Mouse (Mus musculus): Measurements from ENCODE around the gene Glp2r. TPM values are rescaled to one million over a fixed set of nuclear protein-coding genes. Genes with fewer than 3 reads are reported as not detected.
A peak's percentile ranks its signal among the peaks of the same experiment; 100 is the strongest.

The Glp2r gene
- total RNA-seq, 4 experiments from 2014 or later, result 1.7 to 2.2 (median 1.8) TPM

DNA sequence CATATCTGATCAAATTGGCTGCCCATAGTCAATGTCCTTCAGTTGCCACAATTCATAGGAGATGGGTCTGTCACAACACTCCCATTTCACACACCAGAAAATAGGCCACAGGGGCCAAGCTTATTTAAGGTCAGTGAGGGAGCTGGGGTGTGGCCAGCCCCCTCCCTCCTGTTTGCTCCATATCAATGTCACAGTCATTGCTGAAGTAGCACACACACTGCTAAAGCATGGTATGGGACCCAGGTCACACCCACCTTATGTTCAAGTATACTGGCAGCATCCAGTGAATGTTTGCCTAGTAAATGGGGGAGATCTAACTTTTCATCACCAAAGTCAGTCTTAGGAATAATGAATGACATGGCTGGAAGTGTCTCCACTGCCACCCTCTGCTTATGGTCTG, 42.2 kb downstream of the Glp2r start:
- DNase-seq (ENCODE audit: low spot score in 2 of 2), result no peak

DNA sequence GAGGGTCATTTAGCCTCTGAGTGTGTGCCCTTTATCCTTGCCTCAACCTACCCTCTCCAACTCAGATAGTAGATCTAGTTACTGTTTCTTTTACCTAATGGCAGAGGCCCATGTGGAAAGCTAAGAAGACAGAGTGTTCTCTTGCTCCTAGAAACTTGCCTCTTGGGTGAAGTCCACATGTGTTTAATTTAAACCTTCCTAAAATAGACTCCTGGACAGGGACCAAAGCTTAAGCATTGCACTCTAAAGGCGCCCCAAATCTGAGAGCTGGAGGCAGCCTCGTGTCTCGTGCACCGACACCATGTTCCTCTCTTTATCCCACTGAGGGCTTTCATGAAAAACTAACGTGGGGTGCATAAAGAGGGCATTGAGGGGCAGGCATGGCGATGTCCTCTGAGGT, 43.9 kb downstream of the Glp2r start:
- DNase-seq (ENCODE audit: low spot score in 2 of 2), result no peak

DNA sequence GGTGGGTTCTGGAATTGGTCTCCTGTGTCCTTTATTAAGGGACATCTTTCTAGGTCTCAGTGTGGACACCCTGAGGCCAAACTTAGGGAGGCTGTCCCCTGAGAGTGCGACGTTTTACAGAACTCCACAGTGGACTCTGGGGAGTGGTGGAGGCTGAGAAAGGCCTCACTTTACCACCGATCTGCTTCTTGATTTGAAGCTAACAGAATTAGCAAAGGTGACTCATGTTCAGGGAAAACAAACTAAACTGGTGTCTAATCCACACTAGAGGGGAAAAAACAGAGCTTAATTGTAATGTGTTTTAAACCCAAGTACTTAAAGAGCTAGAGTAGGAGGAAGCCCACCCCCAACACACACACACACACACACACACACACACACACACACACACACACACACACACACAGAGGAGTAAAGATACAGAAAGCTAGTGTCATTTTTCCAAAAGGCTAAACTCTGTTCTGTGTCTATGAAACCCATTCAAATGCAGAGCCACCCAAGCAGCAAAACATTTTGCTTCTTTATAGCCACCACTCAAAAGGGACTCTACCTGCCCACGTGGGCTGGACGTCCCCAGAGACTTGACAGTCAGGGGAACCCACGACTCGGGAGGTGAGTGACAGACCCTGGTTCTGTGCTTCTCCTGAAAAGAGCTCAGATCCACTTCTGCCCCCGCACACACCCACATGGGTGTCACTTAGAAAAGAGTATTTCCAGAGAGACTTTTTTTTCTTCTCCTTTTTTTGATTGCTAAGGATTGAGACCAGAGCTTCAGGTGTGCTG, 47.5 kb downstream of the Glp2r start:
- no peak for DNase-seq (ENCODE audit: low spot score in 2 of 2)

DNA sequence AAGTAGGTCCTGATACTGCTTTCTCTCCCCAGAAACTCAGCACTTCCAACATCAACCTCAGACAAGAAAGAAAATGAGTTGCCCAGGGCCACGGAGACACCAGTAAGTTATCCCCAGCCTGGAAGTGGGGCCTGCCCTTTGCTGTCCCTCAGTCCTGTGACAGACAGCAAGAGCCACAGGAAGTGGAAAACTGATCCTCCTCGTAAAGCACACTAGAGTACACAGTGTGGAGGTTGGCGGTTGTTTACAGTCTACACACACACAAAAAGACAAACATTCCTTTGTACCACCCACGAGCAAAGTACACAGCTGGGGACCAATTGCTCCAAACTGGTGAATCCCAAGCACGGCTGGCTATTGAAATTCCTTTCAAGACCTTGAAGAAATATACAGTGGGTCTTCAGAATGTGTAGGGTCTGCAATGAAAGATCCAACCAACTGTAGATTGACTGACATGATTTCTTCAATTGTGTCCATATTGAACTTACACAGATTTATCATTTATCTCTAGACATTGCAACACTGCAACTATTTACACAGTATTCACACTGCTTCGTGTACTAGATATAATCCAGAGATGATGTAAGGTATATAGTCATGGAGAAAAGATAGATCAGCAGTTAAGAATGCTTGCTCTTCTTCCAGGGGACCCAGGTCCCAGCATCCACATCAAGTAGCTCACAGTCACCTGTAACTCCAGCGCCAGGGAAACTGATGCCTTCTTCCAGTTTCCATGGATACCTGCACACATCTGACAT, 48.4 kb downstream of the Glp2r start:
- DNase-seq (ENCODE audit: low spot score in 2 of 2), result no peak

DNA sequence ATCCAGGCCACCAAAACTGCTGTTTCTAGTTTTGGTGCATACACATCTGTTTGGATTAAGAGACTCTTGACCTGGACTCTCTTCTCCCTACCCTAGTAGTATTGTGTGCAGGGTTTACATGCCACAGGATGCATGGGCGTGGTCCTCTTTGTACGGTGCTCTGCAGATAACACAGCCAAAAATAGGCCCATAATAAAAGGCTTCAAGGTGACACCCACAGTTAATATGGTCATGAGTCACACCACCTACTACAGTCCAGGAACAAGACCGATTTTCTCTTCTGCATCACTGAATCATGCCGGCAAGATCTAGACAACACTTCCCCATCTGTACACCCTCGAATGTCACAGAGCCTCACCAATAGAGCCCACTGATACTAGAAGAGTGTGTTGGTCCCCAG, 49.5 kb downstream of the Glp2r start:
- no peak for DNase-seq (ENCODE audit: low spot score in 2 of 2)

DNA sequence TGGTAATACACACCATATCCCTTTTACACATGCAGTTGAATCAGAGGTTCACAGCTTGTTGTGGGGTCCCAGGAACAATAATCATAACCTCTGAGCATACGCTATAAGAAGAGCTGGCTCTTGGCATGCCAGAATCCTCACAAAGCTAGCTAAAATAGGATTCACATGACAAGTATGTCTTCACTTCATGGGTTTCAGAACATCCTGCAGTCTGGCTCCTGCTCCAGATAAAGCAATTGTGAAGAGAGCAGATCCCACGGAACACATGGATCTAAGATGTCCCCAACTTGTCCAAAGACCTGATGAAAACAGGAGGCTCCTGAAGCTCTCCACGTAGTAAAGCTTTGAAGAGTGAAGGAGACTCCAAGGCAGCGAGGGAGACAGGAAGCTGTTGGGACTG, 55.6 kb downstream of the Glp2r start:
- no peak for DNase-seq (ENCODE audit: low spot score in 2 of 2)

DNA sequence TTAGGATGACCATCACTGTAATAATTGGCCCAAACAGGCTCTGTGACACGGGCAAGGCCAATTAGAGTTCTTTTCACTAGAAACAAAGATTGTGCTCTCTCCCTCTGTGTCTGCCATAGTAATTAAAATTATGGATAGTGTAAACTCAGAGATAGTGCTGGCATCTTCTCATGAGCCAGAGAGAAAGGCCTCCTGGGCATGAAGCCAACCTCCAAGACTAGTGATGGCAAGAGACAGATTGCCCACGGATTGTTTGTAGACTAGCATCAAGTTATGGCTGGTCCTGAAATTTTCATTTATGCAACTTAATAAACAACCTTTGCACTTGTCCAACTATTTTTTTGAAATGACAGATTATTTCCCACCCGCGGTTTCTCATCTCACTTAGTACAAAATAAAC, 58.0 kb downstream of the Glp2r start:
- peak; percentile 29 to 58 for DNase-seq (ENCODE audit: low spot score in 2 of 2)

DNA sequence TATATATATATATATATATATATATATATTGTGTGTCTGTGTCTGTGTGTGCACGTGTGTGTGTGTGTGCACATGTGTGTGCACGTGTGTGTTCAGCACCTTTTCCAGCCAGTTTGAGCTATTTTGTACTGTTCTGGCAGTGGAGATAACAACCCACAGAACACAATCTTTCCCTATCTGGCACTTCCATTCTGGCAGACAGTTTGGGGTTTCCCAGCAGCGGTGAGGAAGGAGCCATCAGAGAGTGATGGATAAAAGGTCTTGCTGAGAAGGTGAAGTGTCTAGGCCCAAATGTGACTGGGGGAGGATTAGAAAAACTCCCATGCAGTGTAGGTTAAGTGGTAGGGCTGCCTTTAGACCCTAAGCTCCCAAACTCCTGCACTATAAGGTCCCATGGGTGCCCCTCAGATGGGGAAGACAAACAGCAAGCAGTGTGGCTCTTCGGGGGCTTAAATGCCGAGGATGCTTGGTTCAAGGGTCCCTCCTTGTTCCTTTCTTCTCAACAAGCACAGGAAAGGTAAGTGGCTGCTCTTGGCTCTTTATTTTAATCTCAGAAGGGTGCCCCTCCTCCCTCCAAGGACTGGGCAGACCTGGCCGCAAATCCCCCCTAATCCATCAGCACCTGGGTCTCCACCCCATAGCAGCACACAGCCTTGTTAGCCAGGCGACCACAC, 76.1 kb downstream of the Glp2r start, which contains the start of gene Rcvrn:
Rcvrn (plus strand) TSS at position 624 of the 674 bp plus-strand sequence.
- no peak for DNase-seq (ENCODE audit: low spot score in 2 of 2)

DNA sequence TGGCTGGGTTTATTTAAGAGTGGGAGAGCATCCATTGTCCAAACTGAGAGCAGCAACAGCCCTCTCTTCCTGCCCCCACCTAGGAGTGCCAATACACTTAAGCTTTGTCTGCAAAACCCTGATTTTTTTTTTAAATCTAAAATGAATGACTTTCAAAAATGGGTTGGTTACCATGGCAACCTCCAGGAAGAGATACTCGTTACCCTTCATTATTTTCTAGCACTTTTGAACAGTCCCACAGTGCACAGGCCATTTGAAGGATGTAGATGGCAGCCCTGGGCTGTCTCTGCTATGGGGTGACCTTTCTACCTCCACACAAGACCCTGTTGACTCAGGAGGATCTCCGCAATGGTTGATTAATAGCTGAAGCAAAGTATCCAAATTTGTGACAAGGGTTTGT, 84.8 kb downstream of the Glp2r start:
- no peak for DNase-seq (ENCODE audit: low spot score in 2 of 2)

DNA sequence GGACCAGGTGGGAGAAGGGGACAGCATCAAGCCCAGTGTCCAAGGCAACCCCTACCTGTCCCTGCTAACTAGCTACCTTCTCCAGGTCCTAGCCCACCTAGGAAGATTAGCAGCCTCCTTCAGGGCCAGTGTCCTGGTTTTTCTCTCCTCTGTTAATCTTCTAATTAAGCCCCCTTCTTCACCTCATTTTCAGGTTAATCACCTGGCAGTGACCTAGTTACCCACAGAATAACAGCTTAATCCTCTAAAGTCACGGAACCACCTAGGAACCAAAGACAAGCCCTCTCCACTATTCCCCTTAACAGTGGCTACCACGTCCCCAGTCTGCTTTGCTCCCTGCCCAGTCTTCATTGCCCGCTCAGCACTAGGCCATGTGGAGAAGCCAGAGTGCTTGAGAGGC, 89.1 kb downstream of the Glp2r start:
- no peak for DNase-seq (ENCODE audit: low spot score in 2 of 2)

DNA sequence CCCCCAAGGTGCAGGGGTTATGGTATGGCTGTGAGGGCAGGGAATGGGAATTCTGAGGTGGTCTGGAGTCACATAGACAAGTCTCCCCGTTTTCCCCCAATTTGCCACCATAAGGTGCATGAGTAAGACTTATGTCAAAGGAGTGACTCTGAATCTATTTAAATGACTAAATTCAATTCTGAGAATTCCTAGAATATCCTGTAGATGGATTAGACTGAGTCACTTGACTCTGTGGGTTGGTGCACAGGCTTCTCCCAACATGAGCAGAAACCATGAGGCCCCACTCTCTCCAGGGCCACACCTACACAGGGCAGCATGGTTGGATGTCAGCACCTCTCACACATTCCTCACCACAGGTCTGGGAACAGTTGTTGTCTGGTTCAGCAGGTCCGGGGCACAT, 91.0 kb downstream of the Glp2r start:
- no peak for DNase-seq (ENCODE audit: low spot score in 2 of 2)

DNA sequence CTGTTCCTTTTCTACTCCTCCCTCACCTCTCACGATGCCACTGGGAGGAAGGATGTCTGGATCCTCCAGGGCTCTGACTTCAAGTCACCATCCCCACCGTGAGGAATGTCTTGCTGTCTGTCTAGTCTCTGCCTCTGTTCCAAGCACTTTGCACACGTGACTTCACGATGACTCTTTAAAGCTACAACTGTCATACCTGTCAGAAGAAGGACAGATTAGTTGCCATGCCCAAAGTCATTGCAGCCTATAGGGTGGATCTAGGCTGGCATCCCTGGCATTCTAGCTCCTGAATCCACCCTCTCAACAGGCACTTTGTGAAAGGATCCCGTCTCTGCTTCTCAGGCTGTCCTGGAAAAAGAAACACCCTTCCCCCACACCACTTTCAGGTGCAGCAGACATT, 91.7 kb downstream of the Glp2r start:
- no peak for DNase-seq (ENCODE audit: low spot score in 2 of 2)

DNA sequence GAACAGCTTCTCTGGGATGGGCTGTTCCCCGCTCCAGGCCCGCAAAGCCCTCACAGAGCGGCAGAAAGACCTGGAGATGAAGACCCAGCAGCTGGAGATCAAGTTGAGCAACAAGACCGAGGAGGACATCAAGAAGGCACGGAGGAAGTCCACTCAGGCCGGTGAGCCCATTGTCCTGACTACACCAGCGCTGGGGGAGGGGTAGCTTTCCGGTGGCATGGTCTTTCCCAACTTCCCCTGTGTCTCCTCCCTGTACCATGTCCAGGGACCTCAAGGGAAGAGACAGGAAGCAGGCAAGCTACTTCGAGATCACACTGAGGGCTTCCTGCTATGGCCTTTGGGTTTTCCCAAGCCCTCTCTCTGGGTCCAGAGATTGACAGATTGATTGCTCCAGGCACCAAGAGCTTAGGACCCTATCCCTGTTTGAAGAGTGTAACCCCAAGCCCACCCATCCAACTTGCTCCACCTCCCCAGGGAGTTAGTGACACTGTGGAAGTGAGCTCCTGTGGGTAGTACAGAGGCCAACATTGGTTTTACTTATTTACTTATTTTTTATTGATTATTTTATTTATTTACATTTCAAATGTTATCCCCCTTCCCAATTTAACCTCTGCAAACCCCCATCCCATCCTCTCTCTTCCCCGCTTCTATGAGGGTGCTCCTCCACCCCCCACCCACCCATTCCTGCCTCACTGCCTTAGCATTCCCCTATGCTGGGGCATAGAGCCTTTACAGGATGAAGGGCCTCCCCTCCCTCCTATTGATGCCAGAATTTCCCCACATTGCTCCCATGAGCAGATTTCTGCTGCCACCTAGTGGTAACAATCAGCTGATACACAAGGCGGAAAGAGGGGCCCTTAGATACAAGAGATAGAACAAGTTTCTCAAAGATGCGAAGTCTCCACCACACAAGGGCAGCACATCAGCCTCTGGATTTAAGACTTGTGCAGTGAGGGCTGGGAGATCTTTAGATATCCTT, 95.1 kb downstream of the Glp2r start:
- peak in 1 of 2 experiments; percentile 60 for DNase-seq (ENCODE audit: low spot score in 2 of 2)

DNA sequence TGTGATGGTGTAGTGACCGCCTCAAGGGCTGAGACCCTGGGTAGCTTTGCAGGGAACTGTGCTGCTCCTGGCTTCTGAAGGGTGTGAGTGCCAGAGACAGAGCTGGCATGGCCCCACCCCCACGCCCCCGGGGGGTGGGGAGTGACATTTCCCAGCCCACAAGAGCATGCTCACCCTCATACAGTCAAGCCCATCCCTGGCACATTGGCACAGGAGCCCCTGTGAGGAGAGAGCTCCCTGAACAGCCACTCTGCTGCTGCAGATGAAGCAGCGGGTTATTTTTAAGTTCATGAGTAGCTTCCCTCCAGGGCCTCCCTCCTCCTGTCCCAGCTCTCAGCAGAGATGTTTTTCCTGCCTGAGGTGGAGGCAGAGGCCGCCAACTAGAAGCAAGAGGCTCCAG, 98.8 kb downstream of the Glp2r start:
- DNase-seq (ENCODE audit: low spot score in 2 of 2), result no peak

DNA sequence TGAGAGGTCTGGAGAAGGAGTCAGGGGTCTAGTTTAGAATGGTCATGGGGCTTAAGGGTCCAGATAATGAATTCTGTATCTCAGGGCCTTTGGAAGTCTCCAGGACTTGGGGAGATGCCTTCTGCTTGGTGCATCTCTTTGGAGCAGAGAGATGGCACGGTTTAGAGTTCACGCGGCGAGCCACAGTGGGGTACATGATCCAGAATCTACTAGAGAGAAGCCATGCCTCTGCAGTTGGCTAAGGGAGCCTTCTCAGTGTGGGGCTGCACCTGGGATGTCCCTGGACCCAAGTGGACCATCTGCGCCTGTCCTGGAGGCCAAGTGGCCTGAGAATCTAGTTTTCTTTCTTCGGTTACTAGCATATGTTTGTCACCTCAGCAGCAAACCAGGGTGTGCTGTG, 100.9 kb downstream of the Glp2r start:
- DNase-seq (ENCODE audit: low spot score in 2 of 2), result no peak

DNA sequence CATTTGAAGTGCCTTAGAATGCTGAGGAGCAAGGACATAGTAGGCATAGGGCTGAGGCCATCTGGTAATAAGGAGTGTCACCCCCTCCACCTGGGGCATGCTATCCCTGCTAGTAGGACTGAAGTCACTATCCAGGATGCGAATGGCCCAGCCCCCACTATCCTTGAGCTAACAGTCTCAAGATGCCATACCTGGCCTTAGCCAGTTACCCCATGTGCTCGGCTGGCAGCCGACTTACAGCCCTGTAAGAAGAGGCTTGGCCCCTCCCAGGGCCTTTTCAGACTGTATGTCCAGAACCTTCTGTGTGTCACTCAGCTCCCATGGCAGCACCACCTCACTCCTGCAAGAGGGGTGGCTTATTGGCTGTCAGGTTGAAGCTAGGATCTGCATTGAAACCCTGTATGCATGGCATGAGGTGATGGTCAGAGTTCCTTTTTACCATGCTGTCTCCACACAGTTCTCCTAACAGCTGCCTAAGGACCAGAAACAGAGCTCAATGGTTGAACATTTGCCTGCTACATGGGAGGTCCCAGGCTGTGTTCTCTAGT, 102.4 kb downstream of the Glp2r start:
- no peak for DNase-seq (ENCODE audit: low spot score in 2 of 2)

DNA sequence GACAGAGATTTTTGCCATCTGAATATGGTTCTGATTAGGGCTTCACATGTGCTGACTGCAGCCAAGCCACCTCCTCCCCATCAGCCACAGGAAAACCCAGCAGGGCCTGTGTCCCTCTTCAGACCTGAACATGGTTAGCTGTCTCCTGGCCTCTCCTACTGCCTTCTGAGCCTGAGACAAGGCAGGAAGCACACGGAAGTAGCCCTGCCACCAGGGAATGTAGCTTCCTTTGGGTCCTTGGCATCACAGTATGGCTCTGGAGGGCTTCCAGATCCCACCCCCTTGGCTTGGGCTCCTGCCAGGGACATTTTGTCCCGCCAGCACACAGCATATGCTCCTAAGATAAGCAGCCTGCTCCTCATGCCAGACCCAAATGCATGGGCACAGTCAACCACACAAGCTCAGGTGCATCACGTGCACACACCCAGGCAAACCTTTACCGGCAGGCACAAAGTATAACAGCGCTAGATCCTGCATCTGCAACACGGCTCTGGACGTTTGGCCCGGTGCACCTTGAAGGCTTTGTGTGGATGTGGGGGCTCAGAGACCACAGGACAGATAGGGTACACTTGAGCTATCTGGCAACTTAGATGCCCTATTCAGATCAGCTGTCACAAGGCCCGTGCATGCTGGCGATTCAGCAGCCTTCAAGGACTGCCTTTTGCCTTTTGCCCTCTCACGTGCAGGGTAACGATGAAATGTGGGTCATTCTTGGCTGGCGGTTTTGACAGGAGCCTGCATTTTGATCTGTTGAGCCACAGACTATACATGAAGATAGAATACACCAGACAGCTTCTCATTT, 103.2 kb downstream of the Glp2r start:
- peak; percentile 77 to 86 for DNase-seq (ENCODE audit: low spot score in 2 of 2)

DNA sequence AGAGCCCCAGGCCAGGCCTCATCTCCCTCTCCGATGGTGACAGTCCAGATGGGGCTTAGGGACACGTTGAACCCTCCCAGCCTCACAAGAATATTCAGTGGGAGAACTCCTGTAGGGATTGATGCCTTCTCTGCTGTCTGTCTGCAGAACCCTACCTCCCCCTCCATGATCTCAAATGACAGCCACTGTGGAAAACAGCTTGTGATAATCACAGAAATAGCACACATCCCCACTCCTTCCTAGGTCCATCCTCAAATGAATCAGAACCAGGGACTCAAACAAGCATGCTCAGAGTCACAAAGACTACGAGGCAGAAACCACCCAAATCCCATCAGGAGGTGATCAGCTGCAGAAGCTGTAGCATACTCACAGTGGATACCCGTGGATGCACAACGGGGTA, 104.8 kb downstream of the Glp2r start:
- DNase-seq (ENCODE audit: low spot score in 2 of 2), result no peak

DNA sequence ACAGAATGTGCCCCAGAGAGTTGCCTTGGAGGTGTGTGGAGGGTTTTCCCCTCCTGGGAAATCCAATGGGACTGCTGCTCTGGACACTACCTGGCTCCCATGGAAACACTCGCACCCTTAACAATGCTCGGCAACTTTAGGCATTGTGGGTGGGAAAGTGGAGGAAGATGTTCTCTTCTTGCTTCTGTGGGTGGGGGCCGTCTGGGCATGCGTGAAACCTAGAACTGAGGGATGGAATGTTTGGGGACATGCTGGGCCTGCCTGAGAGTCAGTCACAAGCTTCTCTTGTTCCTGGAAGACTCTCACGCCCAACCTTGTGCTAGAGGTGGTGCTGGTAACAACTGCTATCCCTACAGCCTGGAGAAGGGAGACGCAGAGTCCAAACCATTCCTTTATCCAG, 106.0 kb downstream of the Glp2r start:
- DNase-seq (ENCODE audit: low spot score in 2 of 2), result peak in 1 of 2 experiments; percentile 53

DNA sequence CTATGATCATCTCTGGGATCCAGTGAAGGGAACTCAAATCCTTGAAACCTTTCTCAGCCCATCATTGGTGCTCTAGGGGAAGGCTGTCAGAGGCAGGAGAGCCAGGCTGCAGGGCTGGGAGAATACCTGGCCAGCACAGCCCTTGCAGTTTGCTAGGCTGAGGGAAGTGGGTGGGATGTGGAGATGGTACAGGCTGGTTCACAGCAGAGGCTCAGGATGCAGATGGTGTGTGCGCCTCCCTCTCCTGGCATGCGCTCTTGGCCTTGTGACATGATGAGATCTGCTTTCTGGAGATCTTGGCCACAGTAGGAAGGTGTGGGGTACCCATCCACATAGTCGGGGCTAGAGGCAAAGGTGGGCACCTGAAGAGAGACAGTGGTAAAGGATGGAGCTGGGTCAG, 106.7 kb downstream of the Glp2r start:
- peak; percentile 71 to 76 for DNase-seq (ENCODE audit: low spot score in 2 of 2)
